Mouse (Mus musculus) hindbrain, embryonic 12.5 days (tissue): ENCODE measurements around the gene Rev1. TPM values are rescaled to one million over a fixed set of nuclear protein-coding genes. Genes with fewer than 3 reads are reported as not detected.

Experiments used
- ATAC-seq: fragments of 200-750 bp; cut with Nextera tagmentation; 2 replicates; pipeline ENCODE4 v1.8.0; 2017; ENCODE audit warnings: moderate TSS enrichment; ENCODE audit not compliant: low FRiP score
- H3K27ac ChIP-seq: fragments of 300-500 bp; sonication (generic); 2 replicates; pipeline ENCODE4 v1.5.1; 2016; ENCODE audit warnings: mild to moderate bottlenecking
- H3K27me3 ChIP-seq: fragments of 300-500 bp; sonication (generic); 2 replicates; pipeline ENCODE4 v1.6.1; 2016; ENCODE audit warnings: mild to moderate bottlenecking
- H3K36me3 ChIP-seq: fragments of 300-500 bp; sonication (generic); 2 replicates; pipeline ENCODE4 v1.6.1; 2016; ENCODE audit warnings: mild to moderate bottlenecking
- H3K4me1 ChIP-seq: fragments of 300-500 bp; sonication (generic); 2 replicates; pipeline ENCODE4 v1.6.1; 2016
- H3K4me2 ChIP-seq: fragments of 300-500 bp; sonication (generic); replicated peaks from 2 replicates; pipeline ENCODE4 v1.6.1; 2016; ENCODE audit warnings: mild to moderate bottlenecking
- H3K4me3 ChIP-seq: fragments of 300-500 bp; sonication (generic); 2 replicates; pipeline ENCODE4 v1.5.1; 2016; ENCODE audit warnings: mild to moderate bottlenecking
- H3K9ac ChIP-seq: fragments of 300-500 bp; sonication (generic); 2 replicates; pipeline ENCODE4 v1.6.1; 2016; ENCODE audit warnings: mild to moderate bottlenecking, moderate library complexity
- H3K9me3 ChIP-seq: fragments of 300-500 bp; sonication (generic); replicated peaks from 2 replicates; pipeline ENCODE4 v1.6.1; 2016; ENCODE audit warnings: mild to moderate bottlenecking
- WGBS: fragments of 180-500 bp; shearing (Covaris S2); methylation state at CpG from one replicate; pipeline ENCODE4 v1.1.7; 2016; 5-methylcytosine and 5-hydroxymethylcytosine counted together
- polyA plus RNA-seq: library from polyadenylated mRNA; unstranded; fragments of >200 nt; fragmentation: Nextera tagmentation; extraction: Ambion mirVana; gene quantifications from 2 replicates; pipeline ENCODE4 v1.2.1, GENCODE M21; 2016

Rev1 gene
- polyA plus RNA-seq, 1 experiment from 2014 or later: 44.2 TPM

GRCm38 (mm10) chr1:38058417-38058816 lies 71.2 kb downstream of the Rev1 start:
- no peak for ATAC-seq
- H3K27ac ChIP-seq: no peak overlapping the region
- no peak overlapping the region for H3K4me2 ChIP-seq
- 83% methylated on average over 6 of the region's 6 CpGs for WGBS
- H3K9ac ChIP-seq: no peak overlapping the region
- peaks cover 70% of the 10 kb centered on the region for H3K36me3 ChIP-seq
- no peaks in the 10 kb centered on the region for H3K9me3 ChIP-seq
- no peaks in the 10 kb centered on the region for H3K4me1 ChIP-seq
- no peak overlapping the region for H3K4me3 ChIP-seq
- H3K27me3 ChIP-seq: no peaks in the 10 kb centered on the region

GRCm38 (mm10) chr1:38055176-38055575 lies 74.4 kb downstream of the Rev1 start:
- no peak overlapping the region for H3K9ac ChIP-seq
- no peaks in the 10 kb centered on the region for H3K4me1 ChIP-seq
- H3K27ac ChIP-seq: no peak overlapping the region
- 96% methylated on average over 5 of the region's 5 CpGs for WGBS
- H3K4me3 ChIP-seq: no peak overlapping the region
- no peaks in the 10 kb centered on the region for H3K27me3 ChIP-seq
- H3K4me2 ChIP-seq: no peak overlapping the region
- H3K36me3 ChIP-seq: peaks cover 79% of the 10 kb centered on the region
- no peak for ATAC-seq
- no peaks in the 10 kb centered on the region for H3K9me3 ChIP-seq

GRCm38 (mm10) chr1:38049562-38049961 lies 80.0 kb downstream of the Rev1 start:
- H3K4me1 ChIP-seq: no peaks in the 10 kb centered on the region
- no peak overlapping the region for H3K4me2 ChIP-seq
- peaks cover 94% of the 10 kb centered on the region for H3K36me3 ChIP-seq
- ATAC-seq: no peak
- H3K27ac ChIP-seq: no peak overlapping the region
- no peak overlapping the region for H3K9ac ChIP-seq
- no peaks in the 10 kb centered on the region for H3K27me3 ChIP-seq
- H3K9me3 ChIP-seq: no peaks in the 10 kb centered on the region
- no peak overlapping the region for H3K4me3 ChIP-seq
- WGBS: 78% methylated on average over 4 of the region's 4 CpGs

GRCm38 (mm10) chr1:38048121-38048520 lies 81.5 kb downstream of the Rev1 start:
- Histone ChIP-seq H3K27ac (no peak overlapping the region), H3K9ac (no peak overlapping the region), H3K4me2 (no peak overlapping the region), H3K36me3 (peaks cover 86% of the 10 kb centered on the region), H3K27me3 (no peaks in the 10 kb centered on the region), H3K4me3 (no peak overlapping the region), H3K4me1 (no peaks in the 10 kb centered on the region), H3K9me3 (no peaks in the 10 kb centered on the region)
- ATAC-seq: no peak
- WGBS: 90% methylated on average over 3 of the region's 3 CpGs

GRCm38 (mm10) chr1:38038898-38039297 lies 90.7 kb downstream of the Rev1 start:
- Histone ChIP-seq H3K36me3 (peaks cover 77% of the 10 kb centered on the region), H3K27ac (no peak overlapping the region), H3K4me1 (no peaks in the 10 kb centered on the region), H3K27me3 (no peaks in the 10 kb centered on the region), H3K4me3 (no peak overlapping the region), H3K4me2 (no peak overlapping the region), H3K9me3 (no peaks in the 10 kb centered on the region), H3K9ac (no peak overlapping the region)
- 97% methylated on average over 2 of the region's 2 CpGs for WGBS
- no peak for ATAC-seq

- no peak overlapping the region for H3K9ac ChIP-seq
- 94% methylated on average over 5 of the region's 5 CpGs for WGBS
- H3K27ac ChIP-seq: no peak overlapping the region
- H3K4me2 ChIP-seq: no peak overlapping the region
- H3K27me3 ChIP-seq: no peaks in the 10 kb centered on the region
- H3K4me3 ChIP-seq: no peak overlapping the region
- H3K36me3 ChIP-seq: peaks cover 79% of the 10 kb centered on the region
- no peak for ATAC-seq
- no peaks in the 10 kb centered on the region for H3K4me1 ChIP-seq
- no peaks in the 10 kb centered on the region for H3K9me3 ChIP-seq
Measured at GRCm38 (mm10) chr1:38037375-38037774, 92.2 kb downstream of the Rev1 start.

GRCm38 (mm10) chr1:38035521-38035920 lies 94.1 kb downstream of the Rev1 start:
- Histone ChIP-seq H3K36me3 (peaks cover 70% of the 10 kb centered on the region), H3K27ac (no peak overlapping the region), H3K9me3 (no peaks in the 10 kb centered on the region), H3K27me3 (no peaks in the 10 kb centered on the region), H3K4me1 (no peaks in the 10 kb centered on the region), H3K4me3 (no peak overlapping the region), H3K4me2 (no peak overlapping the region), H3K9ac (no peak overlapping the region)
- WGBS: 89% methylated on average over 4 of the region's 4 CpGs
- ATAC-seq: no peak

GRCm38 (mm10) chr1:38031391-38031790 lies 98.2 kb downstream of the Rev1 start:
- no peak overlapping the region for H3K9ac ChIP-seq
- WGBS: 94% methylated on average over 5 of the region's 5 CpGs
- H3K36me3 ChIP-seq: peaks cover 35% of the 10 kb centered on the region
- no peaks in the 10 kb centered on the region for H3K9me3 ChIP-seq
- ATAC-seq: no peak
- no peak overlapping the region for H3K27ac ChIP-seq
- no peak overlapping the region for H3K4me2 ChIP-seq
- H3K4me3 ChIP-seq: no peak overlapping the region
- no peaks in the 10 kb centered on the region for H3K27me3 ChIP-seq
- H3K4me1 ChIP-seq: no peaks in the 10 kb centered on the region

- no peak overlapping the region for H3K4me2 ChIP-seq
- ATAC-seq: no peak
- no peaks in the 10 kb centered on the region for H3K4me1 ChIP-seq
- WGBS: 94% methylated on average over 7 of the region's 7 CpGs
- peaks cover 30% of the 10 kb centered on the region for H3K36me3 ChIP-seq
- no peak overlapping the region for H3K4me3 ChIP-seq
- H3K27ac ChIP-seq: no peak overlapping the region
- H3K9ac ChIP-seq: no peak overlapping the region
- H3K9me3 ChIP-seq: no peaks in the 10 kb centered on the region
- H3K27me3 ChIP-seq: no peaks in the 10 kb centered on the region
Measured at GRCm38 (mm10) chr1:38027301-38027700, 102.3 kb downstream of the Rev1 start.

GRCm38 (mm10) chr1:38014551-38015203 lies 114.9 kb downstream of the Rev1 start:
- 96% methylated on average over 2 of the region's 2 CpGs for WGBS
- peaks cover 14% of the 10 kb centered on the region for H3K36me3 ChIP-seq
- no peaks in the 10 kb centered on the region for H3K27me3 ChIP-seq
- no peak overlapping the region for H3K4me2 ChIP-seq
- H3K9ac ChIP-seq: no peak overlapping the region
- no peaks in the 10 kb centered on the region for H3K4me1 ChIP-seq
- ATAC-seq: no peak
- H3K9me3 ChIP-seq: no peaks in the 10 kb centered on the region
- H3K4me3 ChIP-seq: no peak overlapping the region
- no peak overlapping the region for H3K27ac ChIP-seq

- Histone ChIP-seq H3K9me3 (no peaks in the 10 kb centered on the region), H3K36me3 (no peaks in the 10 kb centered on the region), H3K27ac (no peak overlapping the region), H3K9ac (no peak overlapping the region), H3K27me3 (no peaks in the 10 kb centered on the region), H3K4me1 (no peaks in the 10 kb centered on the region), H3K4me2 (no peak overlapping the region), H3K4me3 (no peak overlapping the region)
- no peak for ATAC-seq
Measured at GRCm38 (mm10) chr1:38012509-38012908, 117.1 kb downstream of the Rev1 start.

GRCm38 (mm10) chr1:38012104-38012503 lies 117.5 kb downstream of the Rev1 start:
- no peak overlapping the region for H3K4me3 ChIP-seq
- H3K36me3 ChIP-seq: no peaks in the 10 kb centered on the region
- no peak overlapping the region for H3K9ac ChIP-seq
- no peak for ATAC-seq
- no peak overlapping the region for H3K4me2 ChIP-seq
- no peak overlapping the region for H3K27ac ChIP-seq
- no peaks in the 10 kb centered on the region for H3K4me1 ChIP-seq
- WGBS: 86% methylated on average over 3 of the region's 3 CpGs
- H3K27me3 ChIP-seq: no peaks in the 10 kb centered on the region
- no peaks in the 10 kb centered on the region for H3K9me3 ChIP-seq

GRCm38 (mm10) chr1:38011647-38012046 lies 118.0 kb downstream of the Rev1 start:
- Histone ChIP-seq H3K36me3 (no peaks in the 10 kb centered on the region), H3K27ac (no peak overlapping the region), H3K27me3 (no peaks in the 10 kb centered on the region), H3K4me3 (no peak overlapping the region), H3K4me1 (no peaks in the 10 kb centered on the region), H3K4me2 (no peak overlapping the region), H3K9me3 (no peaks in the 10 kb centered on the region), H3K9ac (no peak overlapping the region)
- no peak for ATAC-seq
- WGBS: 82% methylated on average over 6 of the region's 6 CpGs
